Mouse (Mus musculus) hindbrain, embryonic 11.5 days (tissue): ENCODE results near the gene Rpl3. TPM values are rescaled to one million over a fixed set of nuclear protein-coding genes. Genes with fewer than 3 reads are reported as not detected.

Experiments used
- ATAC-seq: fragments of 200-750 bp; cut with Nextera tagmentation; 2 replicates; pipeline ENCODE4 v1.8.0; 2017; ENCODE audit warnings: mild to moderate bottlenecking, moderate TSS enrichment, moderate library complexity; ENCODE audit not compliant: low FRiP score
- DNase-seq: peaks from one replicate; pipeline ENCODE4 v3.0.0-alpha.2; 2015; ENCODE audit warnings: low spot score
- H3K27ac ChIP-seq: fragments of 300-500 bp; sonication (generic); 2 replicates; pipeline ENCODE4 v1.5.1; 2014; ENCODE audit warnings: mild to moderate bottlenecking, low read depth, low read length
- H3K27me3 ChIP-seq: fragments of 300-500 bp; sonication (generic); 2 replicates; pipeline ENCODE4 v1.6.1; 2014; ENCODE audit warnings: mild to moderate bottlenecking, low read length, moderate library complexity, mixed read lengths; ENCODE audit not compliant: control insufficient read depth, insufficient read depth
- H3K36me3 ChIP-seq: fragments of 300-500 bp; sonication (generic); 2 replicates; pipeline ENCODE4 v1.6.1; 2014; ENCODE audit warnings: mild to moderate bottlenecking, low read length, moderate library complexity, mixed read lengths; ENCODE audit not compliant: control insufficient read depth, insufficient read depth
- H3K4me1 ChIP-seq: fragments of 300-500 bp; sonication (generic); replicated peaks from 2 replicates; pipeline ENCODE4 v1.6.1; 2014; ENCODE audit warnings: low read length, mixed read lengths; ENCODE audit not compliant: control insufficient read depth, insufficient read depth
- H3K4me2 ChIP-seq: fragments of 300-500 bp; sonication (generic); replicated peaks from 2 replicates; pipeline ENCODE4 v1.6.1; 2014; ENCODE audit warnings: mild to moderate bottlenecking, low read depth, low read length
- H3K4me3 ChIP-seq: fragments of 300-500 bp; sonication (generic); 2 replicates; pipeline ENCODE4 v1.5.1; 2014; ENCODE audit warnings: low read depth, low read length
- H3K9ac ChIP-seq: fragments of 300-500 bp; sonication (generic); 2 replicates; pipeline ENCODE4 v1.6.1; 2014; ENCODE audit warnings: low read depth, low read length
- H3K9me3 ChIP-seq: fragments of 300-500 bp; sonication (generic); 2 replicates; pipeline ENCODE4 v1.6.1; 2016; ENCODE audit warnings: low read length; ENCODE audit not compliant: control insufficient read depth
- WGBS: fragments of 180-500 bp; shearing (Covaris S2); extraction: QIAGEN DNeasy Blood & Tissue Kit; methylation state at CpG from one replicate; pipeline ENCODE4 v1.1.7; 2014; 5-methylcytosine and 5-hydroxymethylcytosine counted together
- polyA plus RNA-seq: library from polyadenylated mRNA; unstranded; fragments of >200 nt; fragmentation: Nextera tagmentation; extraction: Ambion mirVana; gene quantifications from 2 replicates; pipeline ENCODE4 v1.2.1, GENCODE M21; 2014

Rpl3 gene
- polyA plus RNA-seq, 1 experiment from 2014 or later = 1,045 TPM

DNA sequence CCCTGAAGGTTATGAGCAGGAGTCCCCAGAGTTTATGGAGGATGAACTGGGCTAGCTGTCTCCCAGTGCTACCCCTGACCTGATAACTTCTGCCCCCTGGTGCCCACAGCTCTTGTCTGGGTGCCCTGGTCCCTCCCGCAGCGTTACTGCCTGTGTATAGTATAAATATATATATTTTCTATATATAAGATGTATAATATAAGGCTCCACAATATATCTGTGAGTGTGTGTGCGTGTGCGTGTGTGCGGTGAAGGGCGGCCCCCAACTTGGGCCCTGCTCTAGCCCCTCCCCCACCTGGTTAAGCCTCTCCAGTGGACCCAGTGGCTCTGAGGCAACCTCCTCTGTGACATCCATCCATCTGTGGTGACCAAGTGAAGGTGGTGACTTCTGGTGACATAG is 27.4 kb upstream of the Rpl3 start:
- DNase-seq = no peak
- no peak overlapping the region for H3K27ac ChIP-seq
- H3K9me3 ChIP-seq = no peaks in the 10 kb centered on the region
- H3K4me1 ChIP-seq = no peaks in the 10 kb centered on the region
- H3K4me2 ChIP-seq = no peak overlapping the region
- no peaks in the 10 kb centered on the region for H3K36me3 ChIP-seq
- no peak overlapping the region for H3K4me3 ChIP-seq
- no peaks in the 10 kb centered on the region for H3K27me3 ChIP-seq
- ATAC-seq = no peak
- H3K9ac ChIP-seq = no peak overlapping the region
- WGBS = 85% methylated on average over 6 of the region's 6 CpGs

DNA sequence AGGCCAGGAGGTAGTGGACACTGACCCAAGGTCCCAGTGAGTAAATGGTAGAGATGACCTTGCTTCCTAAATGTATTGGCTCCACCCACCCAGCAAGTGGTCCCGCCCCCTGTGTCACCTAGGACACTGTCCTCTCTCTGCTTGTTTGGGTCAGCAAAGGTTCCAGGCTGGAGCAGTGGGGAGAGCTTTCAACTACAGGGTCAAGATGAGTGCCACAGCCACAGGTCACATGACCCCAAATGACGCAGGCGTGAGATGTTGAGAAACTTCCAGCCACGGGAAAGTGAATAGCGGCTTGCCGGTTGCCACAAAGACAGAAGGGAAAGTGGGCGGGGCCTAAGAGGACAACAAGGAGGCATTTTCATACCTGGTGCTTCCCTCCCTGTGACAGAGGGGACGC is 25.5 kb upstream of the Rpl3 start:
- 68% methylated on average over 8 of the region's 8 CpGs for WGBS
- no peaks in the 10 kb centered on the region for H3K4me1 ChIP-seq
- no peak overlapping the region for H3K4me3 ChIP-seq
- H3K27ac ChIP-seq = no peak overlapping the region
- H3K4me2 ChIP-seq = no peak overlapping the region
- no peaks in the 10 kb centered on the region for H3K27me3 ChIP-seq
- no peak for ATAC-seq
- H3K9ac ChIP-seq = no peak overlapping the region
- DNase-seq = no peak
- H3K36me3 ChIP-seq = no peaks in the 10 kb centered on the region
- no peaks in the 10 kb centered on the region for H3K9me3 ChIP-seq

- ATAC-seq (no peak), DNase-seq (no peak)
- Histone ChIP-seq H3K9ac (no peak overlapping the region), H3K27ac (no peak overlapping the region), H3K9me3 (no peaks in the 10 kb centered on the region), H3K4me2 (no peak overlapping the region), H3K4me3 (no peak overlapping the region), H3K27me3 (no peaks in the 10 kb centered on the region), H3K4me1 (no peaks in the 10 kb centered on the region), H3K36me3 (no peaks in the 10 kb centered on the region)
- WGBS = 70% methylated on average over 13 of the region's 13 CpGs
Observed at GRCm38 (mm10) chr15:80115866-80116794, 24.5 kb upstream of the Rpl3 start.

GRCm38 (mm10) chr15:80115256-80115655 is 23.6 kb upstream of the Rpl3 start:
- Histone ChIP-seq H3K4me2 (no peak overlapping the region), H3K27ac (no peak overlapping the region), H3K9me3 (no peaks in the 10 kb centered on the region), H3K9ac (no peak overlapping the region), H3K36me3 (no peaks in the 10 kb centered on the region), H3K27me3 (no peaks in the 10 kb centered on the region), H3K4me1 (no peaks in the 10 kb centered on the region), H3K4me3 (no peak overlapping the region)
- ATAC-seq (no peak), DNase-seq (no peak)
- 58% methylated on average over 5 of the region's 5 CpGs for WGBS

DNA sequence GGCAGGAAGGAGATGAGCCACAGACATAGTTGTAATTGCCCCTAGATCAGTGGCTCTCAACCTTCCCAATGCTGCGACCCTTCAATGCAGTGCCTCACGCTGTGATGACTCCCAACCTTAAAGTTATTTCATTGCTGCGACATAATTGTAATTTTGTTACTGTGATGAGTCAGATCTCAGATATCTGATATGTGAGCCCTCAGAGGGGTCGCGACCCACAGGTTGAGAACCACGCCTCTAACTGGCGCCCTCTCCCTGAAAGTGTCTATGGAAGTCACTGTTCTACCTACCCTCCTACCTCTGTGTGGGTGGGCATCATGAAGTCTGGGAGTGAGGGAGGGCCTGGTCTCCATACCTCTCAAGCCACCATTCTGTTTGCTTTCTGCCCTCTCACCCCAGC is 22.7 kb upstream of the Rpl3 start:
- WGBS = 92% methylated on average over 7 of the region's 7 CpGs
- Histone ChIP-seq H3K27me3 (no peaks in the 10 kb centered on the region), H3K4me1 (no peaks in the 10 kb centered on the region), H3K27ac (no peak overlapping the region), H3K9ac (no peak overlapping the region), H3K4me3 (no peak overlapping the region), H3K36me3 (no peaks in the 10 kb centered on the region), H3K4me2 (no peak overlapping the region), H3K9me3 (no peaks in the 10 kb centered on the region)
- no peak for ATAC-seq
- no peak for DNase-seq

DNA sequence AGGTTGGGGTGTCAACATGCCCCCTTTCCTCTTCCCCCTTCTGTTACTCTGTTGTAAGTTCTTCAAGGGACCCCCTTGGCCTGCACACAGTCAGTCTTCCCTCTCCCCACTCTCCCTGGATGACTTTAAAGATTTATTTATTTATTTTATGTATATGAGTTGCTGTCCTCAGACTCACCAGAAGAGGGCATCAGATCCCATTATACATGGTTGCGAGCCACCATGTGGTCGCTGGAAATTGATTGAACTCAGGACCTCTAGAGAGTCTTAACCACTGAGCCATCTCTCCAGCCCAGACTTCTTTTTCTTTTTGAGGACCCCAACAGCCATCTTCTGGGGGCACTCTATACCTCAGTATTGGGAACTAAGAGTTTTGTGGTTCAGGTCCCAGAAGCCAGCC is 20.8 kb upstream of the Rpl3 start:
- Histone ChIP-seq H3K4me1 (no peaks in the 10 kb centered on the region), H3K9me3 (no peaks in the 10 kb centered on the region), H3K36me3 (no peaks in the 10 kb centered on the region), H3K27me3 (no peaks in the 10 kb centered on the region), H3K27ac (no peak overlapping the region), H3K4me3 (no peak overlapping the region), H3K9ac (no peak overlapping the region), H3K4me2 (no peak overlapping the region)
- DNase-seq (no peak), ATAC-seq (no peak)
- 43% methylated on average over 2 of the region's 2 CpGs for WGBS

- H3K9me3 ChIP-seq = no peaks in the 10 kb centered on the region
- H3K36me3 ChIP-seq = no peaks in the 10 kb centered on the region
- H3K4me3 ChIP-seq = no peak overlapping the region
- no peaks in the 10 kb centered on the region for H3K4me1 ChIP-seq
- no peak overlapping the region for H3K4me2 ChIP-seq
- 88% methylated on average over 12 of the region's 12 CpGs for WGBS
- ATAC-seq (no peak), DNase-seq (no peak)
- no peaks in the 10 kb centered on the region for H3K27me3 ChIP-seq
- no peak overlapping the region for H3K27ac ChIP-seq
- H3K9ac ChIP-seq = no peak overlapping the region
Observed at GRCm38 (mm10) chr15:80111436-80111835, 19.8 kb upstream of the Rpl3 start.

DNA sequence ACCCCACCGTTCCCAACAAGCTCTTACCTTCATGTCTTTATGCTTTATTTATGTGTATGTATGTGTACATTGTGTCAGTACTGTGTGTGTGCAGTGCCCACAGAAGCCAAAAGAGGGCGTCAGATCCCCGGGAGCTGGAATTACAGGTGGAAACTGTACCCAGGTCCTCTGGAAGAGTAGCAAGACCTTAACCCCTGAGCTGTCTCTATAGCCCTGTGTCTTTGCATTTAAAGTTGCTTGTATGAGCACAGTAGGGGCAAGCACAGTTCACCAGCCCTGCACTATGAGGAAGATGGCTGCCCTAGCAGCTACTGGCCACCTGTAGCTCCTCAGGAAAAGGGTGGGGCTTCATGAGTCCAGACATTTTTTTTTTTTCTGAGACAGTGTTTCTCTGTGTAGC is 15.9 kb upstream of the Rpl3 start:
- no peak overlapping the region for H3K4me3 ChIP-seq

DNA sequence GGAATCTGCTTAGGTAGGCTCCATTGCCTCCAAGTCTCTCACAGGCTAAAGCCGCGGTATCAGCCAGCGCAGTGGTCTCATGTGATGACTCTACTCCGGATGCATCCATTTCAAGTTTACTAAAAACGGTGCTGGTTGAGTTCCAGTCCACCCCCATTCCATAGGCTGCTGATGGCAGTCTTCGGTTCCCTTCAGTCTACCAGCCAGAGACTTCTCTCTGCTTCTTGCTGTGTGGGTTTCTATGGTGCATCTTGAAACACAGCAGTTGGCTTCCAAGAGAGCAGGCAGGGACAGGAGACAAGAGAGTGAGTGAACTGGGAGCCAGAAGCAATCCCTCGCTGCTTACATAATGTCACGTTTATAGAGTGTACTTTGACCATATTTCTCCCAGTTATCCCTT is 15.5 kb upstream of the Rpl3 start:
- H3K36me3 ChIP-seq = no peaks in the 10 kb centered on the region
- ATAC-seq (no peak), DNase-seq (no peak)
- H3K9ac ChIP-seq = no peak overlapping the region
- no peaks in the 10 kb centered on the region for H3K9me3 ChIP-seq
- H3K4me1 ChIP-seq = no peaks in the 10 kb centered on the region
- H3K27ac ChIP-seq = no peak overlapping the region
- H3K4me2 ChIP-seq = no peak overlapping the region
- H3K4me3 ChIP-seq = no peak overlapping the region
- no peaks in the 10 kb centered on the region for H3K27me3 ChIP-seq
- WGBS = 95% methylated on average over 8 of the region's 8 CpGs

More for the DNA sequence above, 15.9 kb upstream of the Rpl3 start:
- Histone ChIP-seq H3K27me3 (no peaks in the 10 kb centered on the region), H3K4me1 (no peaks in the 10 kb centered on the region), H3K9ac (no peak overlapping the region), H3K36me3 (no peaks in the 10 kb centered on the region), H3K9me3 (no peaks in the 10 kb centered on the region), H3K27ac (no peak overlapping the region), H3K4me2 (no peak overlapping the region)
- ATAC-seq (no peak), DNase-seq (no peak)
- 91% methylated on average over 3 of the region's 3 CpGs for WGBS
